Mouse (Mus musculus): ENCODE results near the gene Fmnl3. TPM values are rescaled to one million over a fixed set of nuclear protein-coding genes. Genes with fewer than 3 reads are reported as not detected.

The Fmnl3 gene
- total and polyA plus RNA-seq, 3 experiments: 14.6 to 18.6 (median 18.1) TPM

DNA sequence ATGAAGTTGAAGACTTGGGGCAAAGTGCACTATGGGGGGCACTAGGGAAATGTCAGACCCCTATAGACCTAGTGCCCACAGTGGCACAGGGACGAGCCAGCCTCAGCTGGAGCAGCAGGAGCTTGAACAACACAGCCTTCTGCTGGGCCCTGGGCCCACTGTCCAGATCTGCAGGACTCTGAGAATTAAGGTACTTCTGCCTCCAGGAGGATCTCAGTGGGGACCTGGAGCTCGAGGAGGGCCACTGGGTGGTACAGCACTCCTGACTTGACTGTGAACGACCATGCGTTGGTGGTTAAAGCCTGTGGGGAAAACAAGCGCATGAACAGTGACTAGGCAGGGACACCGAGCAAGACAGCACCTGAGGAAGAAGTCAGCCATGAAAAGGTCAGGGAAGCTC, 52.2 kb downstream of the Fmnl3 start:
- Histone ChIP-seq H3K4me1 (ENCODE audit: control insufficient read depth, insufficient read depth, low read length) (peaks cover 44% of the 10 kb centered on the region), H3K27me3 (ENCODE audit: control insufficient read depth, insufficient read depth, low read length) (no peaks in the 10 kb centered on the region), H3K79me2 (replicated peaks; ENCODE audit: control insufficient read depth, insufficient read depth, low read length) (no peaks in the 10 kb centered on the region), H3K4me3 (no peak overlapping the region), H3K36me3 (ENCODE audit: control insufficient read depth, insufficient read depth, low read length) (peaks cover 17% of the 10 kb centered on the region; the same call in 1 of the 2 replicates), H3K27ac (peak overlapping the region; percentile 86), H3K9ac (ENCODE audit: low read depth, low read length) (no peak overlapping the region)
- TF ChIP-seq POLR2A (IDR thresholded peaks at IDR 0.05; ENCODE audit: insufficient read depth, low read depth, low read length) (no peak), EP300 (IDR thresholded peaks at IDR 0.05; ENCODE audit: insufficient read depth, low read depth, low read length) (no peak), CTCF (IDR thresholded peaks at IDR 0.05) (no peak)
- no peak for DNase-seq
- 69% methylated on average over 6 of the region's 6 CpGs for WGBS
- intact Hi-C loops (cut with DNase I): no loop called here

DNA sequence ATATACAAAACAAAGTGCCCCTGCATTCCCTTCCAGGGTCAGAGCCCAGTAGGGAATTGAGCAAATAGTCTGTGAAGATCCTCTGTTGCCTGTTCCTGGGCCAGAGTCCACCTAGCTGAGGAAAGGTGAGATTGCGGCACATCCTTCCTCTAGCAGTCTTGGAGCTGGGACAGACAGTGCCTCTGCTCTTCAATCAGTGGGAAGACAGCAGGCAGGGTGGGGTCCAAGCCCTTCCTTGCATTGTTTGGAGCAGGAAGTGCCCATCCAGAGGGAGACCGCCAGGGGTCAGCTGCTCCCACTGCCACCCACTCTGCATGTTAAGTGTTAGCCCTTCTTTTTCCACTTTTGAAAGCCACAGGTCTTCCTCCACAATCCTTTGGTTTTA, 53.0 kb downstream of the Fmnl3 start:
- Histone ChIP-seq H3K36me3 (ENCODE audit: control insufficient read depth, insufficient read depth, low read length) (peaks cover 17% of the 10 kb centered on the region; the same call in 1 of the 2 replicates), H3K4me1 (ENCODE audit: control insufficient read depth, insufficient read depth, low read length) (peaks cover 44% of the 10 kb centered on the region), H3K79me2 (replicated peaks; ENCODE audit: control insufficient read depth, insufficient read depth, low read length) (no peaks in the 10 kb centered on the region), H3K27me3 (ENCODE audit: control insufficient read depth, insufficient read depth, low read length) (no peaks in the 10 kb centered on the region), H3K9ac (ENCODE audit: low read depth, low read length) (no peak overlapping the region), H3K4me3 (no peak overlapping the region), H3K27ac (peak overlapping the region; percentile 86)
- intact Hi-C loops (cut with DNase I): loop anchor here (1.0 to 2.0 kb wide), 4 partner anchors 9 to 154 kb away; partner anchors contain the start of gene Fmnl3
- 35% methylated on average over 2 of the region's 2 CpGs for WGBS
- DNase-seq: peak; percentile 66 to 79
- TF ChIP-seq CTCF (IDR thresholded peaks at IDR 0.05) (peak; percentile 34), EP300 (IDR thresholded peaks at IDR 0.05; ENCODE audit: insufficient read depth, low read depth, low read length) (peak; percentile 91), POLR2A (IDR thresholded peaks at IDR 0.05; ENCODE audit: insufficient read depth, low read depth, low read length) (no peak)

GRCm38 (mm10) chr15:99316314-99317266, 53.7 kb downstream of the Fmnl3 start:
- H3K27ac ChIP-seq: peak overlapping the region; percentile 86
- H3K4me1 ChIP-seq (ENCODE audit: control insufficient read depth, insufficient read depth, low read length): peaks cover 41% of the 10 kb centered on the region
- H3K79me2 ChIP-seq (replicated peaks; ENCODE audit: control insufficient read depth, insufficient read depth, low read length): no peaks in the 10 kb centered on the region
- peak; percentile 79 for TF ChIP-seq CTCF (IDR thresholded peaks at IDR 0.05)
- TF ChIP-seq EP300 (IDR thresholded peaks at IDR 0.05; ENCODE audit: insufficient read depth, low read depth, low read length): peak; percentile 71; the same call in 1 of the 2 replicates
- TF ChIP-seq POLR2A (IDR thresholded peaks at IDR 0.05; ENCODE audit: insufficient read depth, low read depth, low read length): no peak
- H3K36me3 ChIP-seq (ENCODE audit: control insufficient read depth, insufficient read depth, low read length): peaks cover 17% of the 10 kb centered on the region; the same call in 1 of the 2 replicates
- H3K27me3 ChIP-seq (ENCODE audit: control insufficient read depth, insufficient read depth, low read length): no peaks in the 10 kb centered on the region
- 70% methylated on average over 16 of the region's 16 CpGs for WGBS
- no peak overlapping the region for H3K4me3 ChIP-seq
- peak; percentile 81 to 82 for DNase-seq
- peak overlapping the region; percentile 19; the same call in 1 of the 2 replicates for H3K9ac ChIP-seq (ENCODE audit: low read depth, low read length)
- intact Hi-C loops (cut with DNase I): loop anchor here (1.0 to 2.0 kb wide), 4 partner anchors 10 to 154 kb away; partner anchors contain the start of gene Fmnl3

DNA sequence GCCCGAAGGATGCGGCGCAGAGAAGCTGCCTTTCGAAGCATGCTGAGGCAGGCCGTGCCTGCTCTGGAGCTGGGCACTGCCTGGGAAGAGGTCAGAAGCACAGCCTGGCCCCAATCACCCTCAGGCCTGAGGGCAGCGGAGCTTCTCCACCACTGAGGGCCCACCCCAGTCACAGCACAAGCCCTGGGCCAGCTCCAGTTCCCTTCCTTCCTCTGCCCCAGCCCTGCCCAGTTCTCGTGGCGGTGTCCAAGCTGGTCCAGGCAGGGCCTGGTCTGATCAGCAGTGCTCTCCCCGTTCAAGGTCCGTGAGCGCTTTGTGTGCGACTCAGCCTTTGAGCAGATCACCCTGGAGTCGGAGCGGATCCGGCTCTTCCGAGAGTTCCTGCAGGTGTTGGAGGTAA, 55.4 kb downstream of the Fmnl3 start:
- WGBS: 62% methylated on average over 16 of the region's 16 CpGs
- Histone ChIP-seq H3K9ac (ENCODE audit: low read depth, low read length) (no peak overlapping the region), H3K79me2 (replicated peaks; ENCODE audit: control insufficient read depth, insufficient read depth, low read length) (no peaks in the 10 kb centered on the region), H3K4me3 (no peak overlapping the region), H3K27ac (peak overlapping the region; percentile 86), H3K36me3 (ENCODE audit: control insufficient read depth, insufficient read depth, low read length) (peaks cover 12% of the 10 kb centered on the region; the same call in 1 of the 2 replicates), H3K27me3 (ENCODE audit: control insufficient read depth, insufficient read depth, low read length) (no peaks in the 10 kb centered on the region), H3K4me1 (ENCODE audit: control insufficient read depth, insufficient read depth, low read length) (peaks cover 30% of the 10 kb centered on the region)
- TF ChIP-seq POLR2A (IDR thresholded peaks at IDR 0.05; ENCODE audit: insufficient read depth, low read depth, low read length) (no peak), EP300 (IDR thresholded peaks at IDR 0.05; ENCODE audit: insufficient read depth, low read depth, low read length) (no peak), CTCF (IDR thresholded peaks at IDR 0.05) (no peak)
- intact Hi-C loops (cut with DNase I): no loop called here
- DNase-seq: peak; percentile 39 to 41

DNA sequence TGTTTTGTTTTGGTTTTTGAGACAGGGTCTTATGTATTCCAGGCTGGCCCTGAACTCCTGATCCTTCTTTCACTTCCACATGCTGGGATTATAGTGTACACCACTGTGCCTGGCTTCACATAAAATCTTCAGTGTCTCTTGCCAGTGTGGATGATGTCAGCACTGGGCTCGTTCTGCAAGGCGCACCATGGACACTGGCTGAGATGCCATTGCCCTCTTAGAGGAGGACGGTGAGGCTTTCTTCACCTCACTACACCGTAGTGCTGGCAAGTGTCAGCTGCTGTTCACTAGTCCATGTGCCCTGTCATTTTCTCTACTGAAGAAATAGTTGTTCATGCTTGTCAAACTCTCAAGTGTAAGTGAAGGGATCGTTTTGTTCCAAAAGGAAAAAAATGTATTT, 59.7 kb downstream of the Fmnl3 start:
- Histone ChIP-seq H3K4me1 (ENCODE audit: control insufficient read depth, insufficient read depth, low read length) (peaks cover 7% of the 10 kb centered on the region), H3K27ac (no peak overlapping the region), H3K36me3 (ENCODE audit: control insufficient read depth, insufficient read depth, low read length) (no peaks in the 10 kb centered on the region), H3K9ac (ENCODE audit: low read depth, low read length) (no peak overlapping the region), H3K4me3 (no peak overlapping the region), H3K79me2 (replicated peaks; ENCODE audit: control insufficient read depth, insufficient read depth, low read length) (no peaks in the 10 kb centered on the region), H3K27me3 (ENCODE audit: control insufficient read depth, insufficient read depth, low read length) (no peaks in the 10 kb centered on the region)
- intact Hi-C loops (cut with DNase I): no loop called here
- no peak for DNase-seq
- WGBS: 81% methylated on average over 5 of the region's 5 CpGs
- TF ChIP-seq EP300 (IDR thresholded peaks at IDR 0.05; ENCODE audit: insufficient read depth, low read depth, low read length) (no peak), CTCF (IDR thresholded peaks at IDR 0.05) (no peak), POLR2A (IDR thresholded peaks at IDR 0.05; ENCODE audit: insufficient read depth, low read depth, low read length) (no peak)

DNA sequence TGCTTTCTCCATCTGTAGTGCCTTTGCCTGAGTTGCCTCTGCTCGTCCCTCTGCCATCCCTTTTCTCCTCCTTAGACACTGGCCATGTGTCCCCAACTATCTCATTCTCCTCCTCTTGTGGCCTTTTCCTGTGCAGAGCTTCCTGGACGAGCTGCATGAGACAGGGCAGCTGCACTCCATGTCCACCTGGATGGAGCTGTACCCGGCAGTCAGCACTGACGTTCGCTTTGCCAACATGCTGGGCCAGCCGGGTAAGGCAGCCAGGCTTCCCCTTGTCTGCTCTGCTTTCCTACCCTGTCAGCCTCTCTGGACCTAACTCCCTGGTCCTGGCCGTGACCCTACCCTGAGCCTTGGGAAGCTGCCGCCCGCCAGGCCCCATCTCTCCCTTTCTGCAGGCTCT, 60.7 kb downstream of the Fmnl3 start:
- no peaks in the 10 kb centered on the region for H3K27me3 ChIP-seq (ENCODE audit: control insufficient read depth, insufficient read depth, low read length)
- TF ChIP-seq POLR2A (IDR thresholded peaks at IDR 0.05; ENCODE audit: insufficient read depth, low read depth, low read length) (no peak), CTCF (IDR thresholded peaks at IDR 0.05) (no peak), EP300 (IDR thresholded peaks at IDR 0.05; ENCODE audit: insufficient read depth, low read depth, low read length) (no peak)
- intact Hi-C loops (cut with DNase I): no loop called here
- no peak overlapping the region for H3K9ac ChIP-seq (ENCODE audit: low read depth, low read length)
- H3K4me1 ChIP-seq (ENCODE audit: control insufficient read depth, insufficient read depth, low read length): peaks cover 4% of the 10 kb centered on the region
- DNase-seq: no peak
- H3K79me2 ChIP-seq (replicated peaks; ENCODE audit: control insufficient read depth, insufficient read depth, low read length): no peaks in the 10 kb centered on the region
- H3K27ac ChIP-seq: no peak overlapping the region
- H3K4me3 ChIP-seq: no peak overlapping the region
- H3K36me3 ChIP-seq (ENCODE audit: control insufficient read depth, insufficient read depth, low read length): no peaks in the 10 kb centered on the region
- 84% methylated on average over 9 of the region's 9 CpGs for WGBS

All from heart, adult 2 months (tissue).